In the genomic region with DNA sequence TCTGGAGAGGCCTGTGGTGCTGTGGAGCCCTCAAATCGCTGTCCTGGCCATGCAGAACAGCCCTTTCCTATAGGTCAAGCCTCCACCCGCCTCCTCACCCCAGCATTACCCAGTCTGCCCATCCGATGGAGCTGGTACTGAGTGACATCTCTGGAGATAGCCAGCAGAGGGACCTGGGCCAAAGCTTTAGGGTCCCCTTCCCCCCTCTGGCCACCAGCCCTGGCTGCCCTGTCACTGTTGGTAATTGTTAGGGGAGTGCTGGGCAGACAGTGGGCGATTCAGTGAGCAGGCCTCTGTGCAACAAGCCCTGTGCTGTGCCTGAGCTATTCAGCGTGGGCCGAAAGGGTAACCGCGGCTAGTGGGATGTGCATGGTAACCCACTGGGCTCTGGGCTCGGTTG, we compare ENCODE assay signal across 18 mouse cellular contexts. TPM values are rescaled to one million over a fixed set of nuclear protein-coding genes. Genes with fewer than 3 reads are reported as not detected.
DNase-seq lines count a peak whose midpoint lies in the region; ATAC-seq lines count a peak whose summit lies in the region.
"Had no signal": no experiment of that assay in that cellular context is flagged by ENCODE, and none has a peak within 500 bp of the region (broad histone marks: within the 10 kb centered on the region; RNA-seq: fewer than 3 reads in every experiment).

No protein-coding gene starts in this region.

- no peaks in the 10 kb centered on the region for H3K36me3 ChIP-seq in embryonic facial prominence, embryonic 10.5 days (replicated peaks)
- H3K36me3 ChIP-seq: embryonic facial prominence, embryonic 15.5 days; forebrain, embryonic 15.5 days; limb, embryonic 15.5 days; midbrain, embryonic 10.5 days had no signal

- H3K27me3 ChIP-seq in embryonic facial prominence, embryonic 10.5 days (replicated peaks; ENCODE audit: low read depth, poor library complexity, severe bottlenecking), result no peaks in the 10 kb centered on the region
- H3K27me3 ChIP-seq: embryonic facial prominence, embryonic 15.5 days; forebrain, embryonic 15.5 days; limb, embryonic 15.5 days had no signal

- WGBS in embryonic facial prominence, embryonic 10.5 days, result 78% methylated on average over 9 of the region's 9 CpGs

- H3K4me1 ChIP-seq in embryonic facial prominence, embryonic 10.5 days, result peaks cover 5% of the 10 kb centered on the region; the same call in 1 of the 2 replicates
- H3K4me1 ChIP-seq: embryonic facial prominence, embryonic 15.5 days; forebrain, embryonic 15.5 days; limb, embryonic 15.5 days; midbrain, embryonic 10.5 days had no signal

- peak; percentile 20 to 33 for DNase-seq in cerebellum, adult 18-20 months
- DNase-seq in cerebellum, adult 8-10 months, result no peak
- peak; percentile 24 to 31 for DNase-seq in right cerebral cortex, postnatal 36 days (ENCODE audit: low spot score in 2 of 2)
- no peak for DNase-seq in right cerebral cortex, postnatal 25 days
- peak; percentile 19 to 27 for DNase-seq in left cerebral cortex, adult 18-20 months (ENCODE audit: low spot score in 2 of 2)
- DNase-seq in embryonic facial prominence, embryonic 10.5 days (ENCODE audit: low spot score), result no peak
- DNase-seq: adrenal gland, postnatal 25 days; heart, adult 18-20 months; heart, postnatal 10 days; kidney, postnatal 10 days; lung, embryonic 14.5 days; thymus, adult 18-20 months had no signal

- no peak overlapping the region for H3K4me3 ChIP-seq in embryonic facial prominence, embryonic 10.5 days
- H3K4me3 ChIP-seq: embryonic facial prominence, embryonic 15.5 days; forebrain, embryonic 15.5 days; limb, embryonic 15.5 days; midbrain, embryonic 10.5 days had no signal

- H3K27ac ChIP-seq in embryonic facial prominence, embryonic 10.5 days (replicated peaks), result no peak overlapping the region
- H3K27ac ChIP-seq: embryonic facial prominence, embryonic 15.5 days; forebrain, embryonic 15.5 days; limb, embryonic 15.5 days; midbrain, embryonic 10.5 days had no signal

- no peaks in the 10 kb centered on the region for H3K9me3 ChIP-seq in embryonic facial prominence, embryonic 10.5 days
- H3K9me3 ChIP-seq: embryonic facial prominence, embryonic 15.5 days; forebrain, embryonic 15.5 days; limb, embryonic 15.5 days; midbrain, embryonic 10.5 days had no signal

- no peak for ATAC-seq in monocyte, adult 5-6 weeks (replicated peaks; ENCODE audit: insufficient number of reproducible peaks, low FRiP score, low TSS enrichment, poor library complexity, severe bottlenecking)
- no peak for ATAC-seq in erythroblast, adult 5-6 weeks (replicated peaks; ENCODE audit: low FRiP score, poor library complexity, severe bottlenecking)
- ATAC-seq: forebrain, embryonic 15.5 days had no signal

RNA-seq across cellular contexts. Expression of a gene that starts 15.5 kb away (rescaled TPM):
- total RNA-seq in left cerebral cortex, adult 18-20 months (2021), result under 1 TPM; 0.37 to 0.86 TPM
- total RNA-seq in monocyte, adult 5-6 weeks (2017), result 10.0 to 12.0 TPM (median 11.4 TPM) in 3 replicates
- 0.21 and 0.60 TPM in 2 replicates for polyA plus RNA-seq in embryonic facial prominence, embryonic 10.5 days (2016; fragmentation: Nextera tagmentation; extraction: Ambion mirVana)
- 9.4 and 29.2 TPM in 2 replicates for total RNA-seq in erythroblast, adult 5-6 weeks (2015; ENCODE audit: low replicate concordance)
- 11.8 and 12.0 TPM in 2 replicates for total RNA-seq in erythroblast, adult 5-6 weeks (2017; ENCODE audit: low replicate concordance)

RNA-seq across cellular contexts. Expression of a gene that starts 40.1 kb away (rescaled TPM):
- 10 to 100 TPM; 12.2 to 14.6 TPM for total RNA-seq in left cerebral cortex, adult 18-20 months (2021)
- total RNA-seq in monocyte, adult 5-6 weeks (2017), result not detected in 3 replicates
- polyA plus RNA-seq in embryonic facial prominence, embryonic 10.5 days (2016; fragmentation: Nextera tagmentation; extraction: Ambion mirVana), result 0.09 TPM in 1 of 2 replicates, not detected in the other
- not detected in 2 replicates for total RNA-seq in erythroblast, adult 5-6 weeks (2015; ENCODE audit: low replicate concordance)
- total RNA-seq in erythroblast, adult 5-6 weeks (2017; ENCODE audit: low replicate concordance), result not detected in 2 replicates
- polyA plus RNA-seq: forebrain, embryonic 15.5 days had no signal

RNA-seq across cellular contexts. Expression of a gene that starts 53.5 kb away (rescaled TPM):
- total RNA-seq in left cerebral cortex, adult 18-20 months (2021), result 10 to 100 TPM; 22.3 to 23.2 TPM
- total RNA-seq in monocyte, adult 5-6 weeks (2017), result 29.3 to 34.8 TPM (median 33.1 TPM) in 3 replicates
- polyA plus RNA-seq in embryonic facial prominence, embryonic 10.5 days (2016; fragmentation: Nextera tagmentation; extraction: Ambion mirVana), result 97.9 and 109 TPM in 2 replicates
- total RNA-seq in erythroblast, adult 5-6 weeks (2015; ENCODE audit: low replicate concordance), result 25.9 and 29.0 TPM in 2 replicates
- total RNA-seq in erythroblast, adult 5-6 weeks (2017; ENCODE audit: low replicate concordance), result 44.0 and 45.0 TPM in 2 replicates

Comparison
In these comparisons a context has a peak if more than half of its experiments do, and no peak if none do; other contexts are left out.
1. DNase-seq: peak in cerebellum, adult 18-20 months (2 of 2), right cerebral cortex, postnatal 36 days (2 of 2) and left cerebral cortex, adult 18-20 months (2 of 2); none in cerebellum, adult 8-10 months (single experiment), right cerebral cortex, postnatal 25 days (single experiment) and embryonic facial prominence, embryonic 10.5 days (single experiment).
2. RNA of a gene that starts 40.1 kb away (total RNA-seq): 12.2 to 14.6 TPM in left cerebral cortex, adult 18-20 months; not detected in monocyte, adult 5-6 weeks and not detected in erythroblast, adult 5-6 weeks; every median in the first group is over 10 times any median in the second.